Mouse (Mus musculus): ENCODE results near the gene Sox5.

DNA sequence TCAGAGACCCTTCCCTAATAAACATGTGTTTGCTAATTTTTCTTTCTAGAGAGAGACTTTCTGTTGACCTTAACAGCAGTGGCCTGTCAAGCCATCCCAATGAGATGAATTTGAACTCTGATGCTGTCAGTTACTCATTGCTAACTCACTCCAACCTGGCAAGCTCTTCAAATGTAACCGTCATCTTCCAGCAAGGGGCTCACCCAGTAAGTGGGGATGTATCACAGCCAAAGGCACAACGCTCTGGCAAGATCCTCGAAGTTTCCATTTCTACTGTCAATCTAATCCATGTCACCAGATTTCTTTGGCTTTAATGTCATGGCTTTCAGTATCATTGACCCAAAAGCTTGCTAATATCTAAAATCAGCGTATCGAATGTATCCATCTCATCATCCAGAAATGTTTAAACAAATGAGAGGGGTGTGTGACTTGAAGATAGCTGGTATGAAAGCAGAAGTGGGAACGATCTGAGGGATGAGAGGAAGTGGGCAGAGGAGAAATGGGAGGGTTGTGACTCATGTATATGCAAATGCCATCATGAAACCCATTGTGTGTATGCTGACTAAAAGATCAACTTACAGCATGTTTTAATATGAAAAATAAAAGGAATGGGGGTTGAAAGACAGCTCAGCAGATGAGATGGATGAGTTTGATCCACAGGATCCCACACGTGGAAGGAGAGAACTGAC is 88.4 kb downstream of the Sox5 start:
- no peak for TF ChIP-seq CTCF (IDR thresholded peaks at IDR 0.05; ENCODE audit: borderline replicate concordance, insufficient read depth, low read length)
- TF ChIP-seq POLR2A (IDR thresholded peaks at IDR 0.05; ENCODE audit: low read depth, low read length): no peak

All from embryonic fibroblast, embryonic 13.5 days (primary cell).